Mouse (Mus musculus): ENCODE measurements at regions not wholly inside any gene's neighbourhood (a gene's known extent, or its start where the extent isn't known, plus 50 kb on each side); places are given as distances from the start of the nearest gene placed in this dataset.
"Not testable (repeated sequence)": the region's sequence is repeated elsewhere in the genome, so short reads cannot be mapped to it uniquely, and the experiment has no call there.

- DNase-seq (ENCODE audit: low spot score in 2 of 2) = no peak
These were observed 249.4 kb upstream of the Akr1e1 start for GRCm38 (mm10) chr13:4858341-4858740.

- DNase-seq (ENCODE audit: low spot score in 2 of 2) = not testable (repeated sequence)
These were observed 230.5 kb upstream of the Akr1e1 start for GRCm38 (mm10) chr13:4839481-4839880.

GRCm38 (mm10) chr13:4826756-4827155 is 217.8 kb upstream of the Akr1e1 start:
- DNase-seq (ENCODE audit: low spot score in 2 of 2) = no peak

GRCm38 (mm10) chr13:4825749-4826148 is 216.8 kb upstream of the Akr1e1 start:
- not testable (repeated sequence) for DNase-seq (ENCODE audit: low spot score in 2 of 2)

GRCm38 (mm10) chr13:4806876-4807275 is 197.9 kb upstream of the Akr1e1 start:
- DNase-seq (ENCODE audit: low spot score in 2 of 2) = no peak

- no peak for DNase-seq (ENCODE audit: low spot score in 2 of 2)
These were observed 191.7 kb upstream of the Akr1e1 start for GRCm38 (mm10) chr13:4800666-4801065.

- no peak for DNase-seq (ENCODE audit: low spot score in 2 of 2)
These were observed 182.2 kb upstream of the Akr1e1 start for GRCm38 (mm10) chr13:4791139-4791538.

- DNase-seq (ENCODE audit: low spot score in 2 of 2) = no peak
These were observed 181.4 kb upstream of the Akr1e1 start for GRCm38 (mm10) chr13:4790414-4790813.

- no peak for DNase-seq (ENCODE audit: low spot score in 2 of 2)
These were observed 174.3 kb upstream of the Akr1e1 start for GRCm38 (mm10) chr13:4783290-4783689.

GRCm38 (mm10) chr13:4778264-4778823 is 169.4 kb upstream of the Akr1e1 start:
- DNase-seq (ENCODE audit: low spot score in 2 of 2) = not testable (repeated sequence)

- peak; percentile 35 to 59 for DNase-seq (ENCODE audit: low spot score in 2 of 2)
These were observed 167.9 kb upstream of the Akr1e1 start for GRCm38 (mm10) chr13:4776855-4777254.

- no peak for DNase-seq (ENCODE audit: low spot score in 2 of 2)
These were observed 163.3 kb upstream of the Akr1e1 start for GRCm38 (mm10) chr13:4772324-4772723.

GRCm38 (mm10) chr13:4771120-4772075 is 162.4 kb upstream of the Akr1e1 start:
- DNase-seq (ENCODE audit: low spot score in 2 of 2) = peak; percentile 47 to 63

- DNase-seq (ENCODE audit: low spot score in 2 of 2) = no peak
These were observed 151.0 kb upstream of the Akr1e1 start for GRCm38 (mm10) chr13:4759965-4760364.

GRCm38 (mm10) chr13:4756529-4756928 is 147.6 kb upstream of the Akr1e1 start:
- no peak for DNase-seq (ENCODE audit: low spot score in 2 of 2)

GRCm38 (mm10) chr13:4742930-4743329 is 134.0 kb upstream of the Akr1e1 start:
- peak; percentile 6 to 17 for DNase-seq (ENCODE audit: low spot score in 2 of 2)

GRCm38 (mm10) chr13:4716299-4716698 is 107.3 kb upstream of the Akr1e1 start:
- not testable (repeated sequence) for DNase-seq (ENCODE audit: low spot score in 2 of 2)

GRCm38 (mm10) chr13:4714724-4715123 is 105.8 kb upstream of the Akr1e1 start:
- DNase-seq (ENCODE audit: low spot score in 2 of 2) = no peak

- no peak for DNase-seq (ENCODE audit: low spot score in 2 of 2)
These were observed 103.7 kb upstream of the Akr1e1 start for GRCm38 (mm10) chr13:4712698-4713097.

GRCm38 (mm10) chr13:4699591-4699990 is 90.6 kb upstream of the Akr1e1 start:
- not testable (repeated sequence) for DNase-seq (ENCODE audit: low spot score in 2 of 2)

- DNase-seq (ENCODE audit: low spot score in 2 of 2) = peak; percentile 78 to 81
These were observed 57.6 kb upstream of the Akr1e1 start for GRCm38 (mm10) chr13:4666375-4667140.

- no peak for DNase-seq (ENCODE audit: low spot score in 2 of 2)
These were observed 54.4 kb upstream of the Akr1e1 start for GRCm38 (mm10) chr13:4663390-4663789.

Data from layer of hippocampus, postnatal 10 days (tissue).